Mouse (Mus musculus) kidney, embryonic 14.5 days (tissue): Measurements from ENCODE around the gene Zdhhc16. TPM values are rescaled to one million over a fixed set of nuclear protein-coding genes. Genes with fewer than 3 reads are reported as not detected.

ENCODE experiments used
- ATAC-seq: fragments of 200-750 bp; cut with Nextera tagmentation; 2 replicates; pipeline ENCODE4 v1.8.0; 2017; ENCODE audit warnings: moderate number of reproducible peaks, mild to moderate bottlenecking, moderate TSS enrichment, moderate library complexity; ENCODE audit not compliant: low FRiP score, low TSS enrichment
- H3K27ac ChIP-seq: fragments of 300-500 bp; sonication (generic); 2 replicates; pipeline ENCODE4 v1.5.1; 2014; ENCODE audit warnings: low read depth, mild to moderate bottlenecking, low read length, moderate library complexity, mixed read lengths
- H3K27me3 ChIP-seq: fragments of 300-500 bp; sonication (generic); 2 replicates; pipeline ENCODE4 v1.6.1; 2014; ENCODE audit warnings: mild to moderate bottlenecking, low read length; ENCODE audit not compliant: control insufficient read depth, insufficient read depth
- H3K36me3 ChIP-seq: fragments of 300-500 bp; sonication (generic); 2 replicates; pipeline ENCODE4 v1.6.1; 2014; ENCODE audit warnings: low read length, mixed read lengths; ENCODE audit not compliant: control insufficient read depth, insufficient read depth
- H3K4me1 ChIP-seq: fragments of 300-500 bp; sonication (generic); 2 replicates; pipeline ENCODE4 v1.6.1; 2014; ENCODE audit warnings: low read length, mixed read lengths; ENCODE audit not compliant: control insufficient read depth, insufficient read depth
- H3K4me2 ChIP-seq: fragments of 300-500 bp; sonication (generic); replicated peaks from 2 replicates; pipeline ENCODE4 v1.6.1; 2014; ENCODE audit warnings: low read depth, mild to moderate bottlenecking, low read length
- H3K4me3 ChIP-seq: fragments of 300-500 bp; sonication (generic); 2 replicates; pipeline ENCODE4 v1.5.1; 2014; ENCODE audit warnings: mild to moderate bottlenecking, low read length
- H3K9ac ChIP-seq: fragments of 300-500 bp; sonication (generic); 2 replicates; pipeline ENCODE4 v1.6.1; 2014; ENCODE audit warnings: low read depth, mild to moderate bottlenecking, low read length, moderate library complexity
- H3K9me3 ChIP-seq: fragments of 300-500 bp; sonication (generic); 2 replicates; pipeline ENCODE4 v1.6.1; 2016; ENCODE audit warnings: low read length; ENCODE audit not compliant: control insufficient read depth
- WGBS: fragments of 180-500 bp; shearing (Covaris S2); extraction: QIAGEN DNeasy Blood & Tissue Kit; methylation state at CpG from one replicate; pipeline ENCODE4 v1.1.7; 2014; 5-methylcytosine and 5-hydroxymethylcytosine counted together
- polyA plus RNA-seq: library from polyadenylated mRNA; unstranded; fragments of >200 nt; fragmentation: Nextera tagmentation; extraction: Ambion mirVana; gene quantifications from 2 replicates; pipeline ENCODE4 v1.2.1, GENCODE M21; 2014

Gene Zdhhc16
- polyA plus RNA-seq, 1 experiment from 2014 or later = 68.9 TPM

DNA sequence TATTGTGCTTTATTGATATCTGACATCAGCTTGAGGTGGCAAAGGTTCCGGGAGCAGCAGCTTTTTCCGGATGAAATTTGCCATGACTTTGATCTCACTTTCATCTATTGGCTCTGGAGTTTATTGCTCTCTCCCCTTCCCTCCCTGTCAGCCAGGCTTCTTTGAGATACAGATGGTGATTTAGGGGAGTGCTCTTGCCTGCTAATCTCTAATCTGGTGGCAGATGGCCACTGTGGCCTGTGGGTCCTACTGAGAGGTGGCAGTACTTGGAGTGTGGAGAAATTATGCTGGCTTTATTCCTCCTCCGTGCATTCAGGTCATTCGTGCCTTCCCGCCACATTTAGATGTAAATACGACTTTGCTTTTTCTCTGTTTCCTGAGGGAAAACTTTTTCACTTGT is 844 bp downstream of the Zdhhc16 start:
- ATAC-seq = no peak
- Histone ChIP-seq H3K27ac (no peak overlapping the region), H3K9ac (peak overlapping the region; percentile 79; the same call in 1 of the 2 replicates), H3K4me1 (peaks cover 7% of the 10 kb centered on the region; the same call in 1 of the 2 replicates), H3K27me3 (no peaks in the 10 kb centered on the region), H3K4me2 (peak overlapping the region; percentile 66), H3K4me3 (peak overlapping the region; percentile 87), H3K9me3 (no peaks in the 10 kb centered on the region), H3K36me3 (peaks cover 22% of the 10 kb centered on the region)
- 16% methylated on average over 6 of the region's 6 CpGs for WGBS

DNA sequence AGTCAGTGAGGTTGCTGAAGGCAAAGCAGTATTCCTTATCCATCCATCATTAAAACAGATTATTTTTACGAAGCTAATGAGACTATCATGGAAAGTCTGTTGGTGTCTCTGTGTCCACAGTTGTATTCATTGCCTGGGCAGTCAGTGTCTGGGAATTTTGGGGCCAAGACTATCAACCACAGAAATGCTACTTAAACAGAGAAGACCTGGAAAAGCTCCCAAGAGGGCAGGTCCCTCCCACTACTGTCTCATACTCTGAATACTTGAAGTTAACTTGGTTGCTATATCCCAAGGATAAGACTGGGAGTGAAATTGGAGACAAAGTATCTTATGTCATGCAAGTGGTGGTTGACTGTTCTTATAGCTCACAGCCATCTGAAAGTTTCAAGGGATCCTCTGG is 2.6 kb downstream of the Zdhhc16 start:
- WGBS = 92% methylated on average over 1 of the region's 1 CpGs
- no peak overlapping the region for H3K9ac ChIP-seq
- no peak overlapping the region for H3K4me2 ChIP-seq
- ATAC-seq = no peak
- no peak overlapping the region for H3K4me3 ChIP-seq
- no peak overlapping the region for H3K27ac ChIP-seq
- H3K9me3 ChIP-seq = no peaks in the 10 kb centered on the region
- H3K4me1 ChIP-seq = peaks cover 7% of the 10 kb centered on the region; the same call in 1 of the 2 replicates
- no peaks in the 10 kb centered on the region for H3K27me3 ChIP-seq
- H3K36me3 ChIP-seq = peaks cover 31% of the 10 kb centered on the region

DNA sequence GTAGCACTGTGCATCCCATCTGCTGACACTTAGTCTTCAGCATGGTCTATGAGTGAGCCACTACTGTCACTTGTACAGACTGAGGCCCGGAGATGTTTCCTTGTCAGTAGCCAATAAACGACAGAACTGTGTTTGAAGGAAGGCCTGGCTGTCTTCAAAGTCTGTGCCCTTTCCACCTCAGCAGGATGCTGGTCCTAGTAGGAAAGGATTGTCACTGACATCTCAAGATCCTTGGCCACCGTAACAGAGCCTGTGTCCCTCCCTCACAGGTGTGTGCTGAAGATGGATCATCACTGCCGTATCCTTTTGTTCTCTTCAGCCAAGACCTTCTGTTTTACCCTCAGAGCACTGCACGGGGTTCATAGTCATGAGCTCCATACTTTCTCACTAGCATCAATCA is 5.3 kb downstream of the Zdhhc16 start:
- no peaks in the 10 kb centered on the region for H3K27me3 ChIP-seq
- H3K4me1 ChIP-seq = peaks cover 7% of the 10 kb centered on the region; the same call in 1 of the 2 replicates
- no peak overlapping the region for H3K4me2 ChIP-seq
- WGBS = 92% methylated on average over 5 of the region's 5 CpGs
- ATAC-seq = no peak
- peaks cover 52% of the 10 kb centered on the region for H3K36me3 ChIP-seq
- no peak overlapping the region for H3K4me3 ChIP-seq
- no peak overlapping the region for H3K27ac ChIP-seq
- H3K9me3 ChIP-seq = no peaks in the 10 kb centered on the region
- no peak overlapping the region for H3K9ac ChIP-seq

DNA sequence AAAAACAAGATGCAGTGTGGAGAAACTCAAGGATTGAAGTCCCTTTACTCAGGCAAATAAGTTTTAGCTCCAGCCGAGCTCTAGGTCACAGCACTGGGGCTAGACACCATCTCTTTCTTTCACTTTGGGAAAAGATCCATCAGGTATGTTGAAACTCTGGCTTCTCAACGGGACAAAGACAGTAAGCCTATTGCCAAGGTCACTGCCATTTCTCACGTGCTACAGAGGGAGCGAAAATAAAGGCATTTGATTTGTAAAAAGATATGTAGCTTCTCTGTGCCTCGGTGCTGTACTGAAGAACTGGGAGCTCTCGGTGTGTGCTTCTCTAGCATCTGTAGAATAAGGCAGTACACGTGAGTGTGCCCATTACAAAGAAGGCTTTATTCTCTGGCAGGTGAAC is 10.6 kb downstream of the Zdhhc16 start:
- no peak overlapping the region for H3K4me3 ChIP-seq
- no peaks in the 10 kb centered on the region for H3K4me1 ChIP-seq
- WGBS = 91% methylated on average over 7 of the region's 7 CpGs
- H3K27ac ChIP-seq = no peak overlapping the region
- ATAC-seq = no peak
- H3K27me3 ChIP-seq = no peaks in the 10 kb centered on the region
- no peak overlapping the region for H3K4me2 ChIP-seq
- H3K36me3 ChIP-seq = peaks cover 94% of the 10 kb centered on the region
- H3K9ac ChIP-seq = no peak overlapping the region
- 0 out of 2 replicates have a peak, but pooled peaks cover 2% of the 10 kb centered on the region for H3K9me3 ChIP-seq

DNA sequence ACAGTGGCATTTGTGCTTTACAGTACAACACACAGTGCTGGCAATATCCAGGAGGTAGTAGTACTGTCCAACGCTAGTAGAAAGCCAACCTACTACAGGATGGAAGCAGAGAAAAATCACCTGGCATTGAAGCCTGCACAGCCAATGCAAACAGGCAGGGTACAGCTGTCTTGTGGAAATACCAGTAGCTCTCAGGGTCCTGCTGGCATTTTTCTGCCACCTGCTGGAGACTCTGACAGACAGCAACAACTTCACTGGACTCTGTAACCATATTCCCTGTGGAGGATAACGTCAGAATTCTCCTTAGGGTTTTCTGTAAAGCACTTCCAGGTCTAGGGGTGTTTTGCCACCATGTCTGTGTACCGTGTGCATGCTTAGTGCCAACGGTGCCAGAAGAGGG is 19.0 kb downstream of the Zdhhc16 start:
- no peaks in the 10 kb centered on the region for H3K4me1 ChIP-seq
- ATAC-seq = no peak
- peaks cover 98% of the 10 kb centered on the region for H3K36me3 ChIP-seq
- WGBS = 80% methylated on average over 4 of the region's 4 CpGs
- no peaks in the 10 kb centered on the region for H3K27me3 ChIP-seq
- no peak overlapping the region for H3K9ac ChIP-seq
- H3K4me3 ChIP-seq = no peak overlapping the region
- no peak overlapping the region for H3K4me2 ChIP-seq
- H3K27ac ChIP-seq = no peak overlapping the region
- H3K9me3 ChIP-seq = no peaks in the 10 kb centered on the region

DNA sequence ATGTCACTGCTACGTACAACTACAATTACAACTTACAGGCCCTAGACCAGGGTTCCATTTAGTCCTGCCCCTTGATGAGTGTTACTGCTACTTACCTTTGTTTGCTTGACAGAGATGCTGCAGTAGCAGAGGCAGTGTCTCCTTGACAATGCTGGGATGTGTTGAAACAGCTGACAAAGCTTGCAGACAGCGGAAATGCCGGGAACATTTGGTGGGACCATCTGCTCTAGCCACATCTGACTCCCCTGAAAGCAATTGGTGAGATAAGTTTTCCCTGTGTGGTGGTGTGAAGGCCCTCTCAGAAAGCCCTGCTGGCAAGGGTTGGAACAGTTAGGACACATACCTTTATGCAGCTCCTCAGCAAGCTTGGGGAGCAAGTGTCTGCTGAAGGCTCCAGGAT is 20.3 kb downstream of the Zdhhc16 start:
- no peak for ATAC-seq
- H3K36me3 ChIP-seq = peaks cover 97% of the 10 kb centered on the region
- no peak overlapping the region for H3K27ac ChIP-seq
- no peak overlapping the region for H3K9ac ChIP-seq
- H3K27me3 ChIP-seq = no peaks in the 10 kb centered on the region
- 87% methylated on average over 3 of the region's 3 CpGs for WGBS
- H3K4me2 ChIP-seq = no peak overlapping the region
- H3K4me3 ChIP-seq = no peak overlapping the region
- H3K9me3 ChIP-seq = no peaks in the 10 kb centered on the region
- no peaks in the 10 kb centered on the region for H3K4me1 ChIP-seq

DNA sequence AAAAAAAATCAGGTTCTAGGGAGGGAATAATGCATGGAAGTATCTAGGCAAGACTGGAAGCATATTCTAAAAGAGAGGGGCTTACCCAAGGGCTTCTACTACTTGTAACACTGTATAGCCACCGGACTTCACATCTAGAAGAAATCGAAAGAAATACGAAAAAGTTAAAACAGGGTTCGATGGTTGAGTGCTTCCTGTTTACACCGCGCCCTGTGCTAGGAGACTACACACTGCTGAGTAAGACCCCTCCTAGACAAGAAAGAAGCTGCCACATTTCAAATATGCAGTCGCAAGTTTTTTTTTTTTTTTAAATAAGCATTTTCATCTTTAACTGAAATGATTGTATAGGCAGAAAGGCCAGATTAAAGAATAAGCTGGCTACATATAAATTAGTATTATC is 36.3 kb downstream of the Zdhhc16 start:
- Histone ChIP-seq H3K27ac (no peak overlapping the region), H3K36me3 (peaks cover 47% of the 10 kb centered on the region), H3K9ac (no peak overlapping the region), H3K27me3 (no peaks in the 10 kb centered on the region), H3K4me1 (no peaks in the 10 kb centered on the region), H3K4me2 (no peak overlapping the region), H3K9me3 (no peaks in the 10 kb centered on the region), H3K4me3 (no peak overlapping the region)
- 96% methylated on average over 7 of the region's 7 CpGs for WGBS
- no peak for ATAC-seq

DNA sequence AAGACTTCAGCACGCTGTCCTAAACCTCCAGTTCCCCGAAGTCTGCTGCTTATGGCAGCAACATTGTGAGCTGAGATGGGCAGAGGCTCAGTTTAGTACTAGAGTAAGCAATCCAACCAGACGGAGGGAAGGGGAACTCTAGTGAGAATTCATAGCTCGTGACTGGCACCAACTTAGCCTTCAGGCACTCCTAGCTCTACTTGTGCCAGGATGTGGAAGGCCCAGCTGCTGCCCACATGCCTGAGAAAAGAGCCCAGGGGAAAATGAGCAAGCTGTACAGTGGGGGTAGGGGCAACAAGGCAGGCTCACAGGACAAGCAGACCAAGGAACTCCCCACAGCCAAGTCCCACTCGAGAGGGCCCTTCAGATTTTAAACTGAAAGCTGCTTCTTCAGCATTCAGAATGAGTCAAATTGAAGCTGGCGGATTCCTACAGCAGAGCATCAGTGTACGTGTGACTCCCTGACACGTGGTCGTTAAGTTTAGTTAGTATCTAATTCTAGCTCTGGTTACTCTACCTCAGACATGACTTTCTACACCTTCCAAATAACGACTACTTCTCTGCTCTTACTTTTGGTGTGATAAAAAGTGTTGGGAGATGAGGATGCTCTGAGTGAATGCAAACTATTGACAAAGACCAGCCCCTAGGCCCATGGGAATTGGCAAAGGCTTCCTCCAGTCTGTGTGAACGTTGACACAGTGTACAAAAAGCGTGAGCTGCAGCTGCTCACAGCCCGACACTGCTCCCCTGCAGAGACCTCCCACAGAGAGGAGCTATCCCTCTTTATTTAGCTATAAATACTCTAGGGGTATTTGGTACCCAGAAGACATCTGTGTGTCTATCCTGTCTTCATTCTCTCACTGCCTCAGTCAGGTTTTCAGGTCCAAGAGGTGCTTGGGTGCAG is 40.9 kb downstream of the Zdhhc16 start:
- 55% methylated on average over 13 of the region's 13 CpGs for WGBS
- Histone ChIP-seq H3K4me3 (no peak overlapping the region), H3K9ac (no peak overlapping the region), H3K9me3 (no peaks in the 10 kb centered on the region), H3K36me3 (peaks cover 9% of the 10 kb centered on the region; the same call in 1 of the 2 replicates), H3K4me1 (no peaks in the 10 kb centered on the region), H3K4me2 (no peak overlapping the region), H3K27me3 (no peaks in the 10 kb centered on the region), H3K27ac (no peak overlapping the region)
- no peak for ATAC-seq

DNA sequence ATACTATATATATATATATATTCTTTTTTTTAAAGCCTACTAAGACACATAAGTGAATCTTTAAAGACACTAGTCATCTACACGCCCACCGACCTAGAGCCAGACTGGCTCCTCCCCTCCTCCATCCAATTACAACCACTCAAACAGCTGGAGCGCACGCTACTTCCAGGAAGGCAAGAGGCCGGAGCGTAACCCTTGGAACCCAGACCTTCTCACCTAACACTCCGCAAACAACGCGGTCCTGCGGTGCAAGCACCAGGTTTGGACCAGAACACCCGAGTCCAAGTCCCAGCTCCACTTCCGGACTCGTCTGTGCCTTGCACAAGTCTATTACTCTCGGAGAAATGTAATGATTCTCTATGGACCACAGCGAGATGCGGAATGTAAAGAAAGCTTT is 47.1 kb downstream of the Zdhhc16 start:
- Histone ChIP-seq H3K27me3 (no peaks in the 10 kb centered on the region), H3K4me3 (peak overlapping the region; percentile 77), H3K4me1 (0 out of 2 replicates have a peak, but pooled peaks cover 3% of the 10 kb centered on the region), H3K36me3 (no peaks in the 10 kb centered on the region), H3K4me2 (peak overlapping the region; percentile 71), H3K9ac (peak overlapping the region; percentile 92), H3K9me3 (no peaks in the 10 kb centered on the region), H3K27ac (peak overlapping the region; percentile 84)
- ATAC-seq = peak; percentile 14; the same call in 1 of the 2 replicates
- 0% methylated on average over 16 of the region's 16 CpGs for WGBS
